Mouse (Mus musculus): ENCODE data around the gene Tyw1. TPM values are rescaled to one million over a fixed set of nuclear protein-coding genes. Genes with fewer than 3 reads are reported as not detected.
A peak's percentile ranks its signal among the peaks of the same experiment; 100 is the strongest.

The Tyw1 gene
- total and polyA plus RNA-seq, 2 experiments from 2014 or later, result 16.3 to 18.3 TPM

DNA sequence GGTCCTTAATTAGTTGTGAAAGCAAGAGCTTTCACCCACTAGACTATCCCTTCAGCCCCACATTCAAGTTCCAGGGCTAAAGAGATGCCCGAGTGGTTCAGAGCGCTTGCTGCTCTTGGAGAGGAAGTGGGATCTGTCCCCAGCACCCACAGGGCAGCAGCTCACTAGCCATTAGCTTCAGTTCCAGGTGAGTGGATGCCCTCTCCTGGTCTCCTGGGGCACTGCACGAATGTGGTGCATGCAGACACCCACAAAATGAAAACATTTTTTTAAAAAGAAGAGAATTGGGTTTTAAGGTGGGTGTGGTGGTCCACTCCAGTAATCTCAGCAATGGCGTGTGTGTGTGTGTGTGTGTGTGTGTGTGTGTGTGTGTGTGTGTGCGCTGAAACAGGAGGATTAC, 40.7 kb downstream of the Tyw1 start:
- H3K4me3 ChIP-seq (ENCODE audit: low read depth, low read length), result no peak overlapping the region
- H3K4me2 ChIP-seq (ENCODE audit: low read depth, low read length, poor library complexity, severe bottlenecking), result no peak overlapping the region
- no peaks in the 10 kb centered on the region for H3K27me3 ChIP-seq (ENCODE audit: insufficient read depth, low read length)
- H3K36me3 ChIP-seq (ENCODE audit: insufficient read depth, low read length), result peaks cover 14% of the 10 kb centered on the region
- H3K4me1 ChIP-seq (ENCODE audit: insufficient read depth, low read length), result no peaks in the 10 kb centered on the region
- DNase-seq (ENCODE audit: low spot score), result no peak
- TF ChIP-seq CTCF (IDR thresholded peaks at IDR 0.05), result peak; percentile 32
- H3K9ac ChIP-seq (replicated peaks; ENCODE audit: low read length, poor library complexity, severe bottlenecking), result no peak overlapping the region
- no peak for ATAC-seq (ENCODE audit: low FRiP score)
- no peak overlapping the region for H3K27ac ChIP-seq (ENCODE audit: low read depth, low read length)
- no peaks in the 10 kb centered on the region for H3K9me3 ChIP-seq (ENCODE audit: low read length)
- WGBS, result 85% methylated on average over 5 of the region's 5 CpGs

DNA sequence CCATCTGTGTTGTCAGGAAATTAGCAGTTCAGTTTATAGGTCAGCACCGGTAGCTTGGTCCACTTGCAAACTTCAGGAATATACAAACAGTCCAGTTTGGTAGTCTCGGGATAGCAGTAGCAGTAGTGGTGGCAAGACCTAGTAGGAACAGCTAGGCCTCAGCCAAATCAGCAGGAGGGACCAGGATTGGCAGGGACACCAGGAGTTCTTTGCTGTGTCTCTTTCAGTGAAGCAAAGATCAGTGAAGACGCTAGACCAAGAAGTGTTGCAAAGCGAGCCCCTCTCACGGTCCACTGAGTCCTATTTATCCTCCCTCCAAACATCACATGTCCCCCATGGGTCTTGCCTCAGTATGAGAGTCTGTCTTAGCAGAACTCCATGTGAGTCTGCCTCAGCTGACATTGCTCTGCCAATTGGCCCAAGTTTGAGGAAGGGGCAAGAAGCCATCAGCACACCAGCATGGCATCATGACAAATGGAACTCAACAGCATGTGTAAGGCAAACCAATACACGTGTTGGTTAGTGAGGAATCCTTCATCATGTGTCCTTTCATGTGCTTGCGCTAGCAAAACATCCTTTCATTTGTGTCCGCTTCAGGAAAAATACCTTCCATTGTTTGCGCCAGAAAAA, 43.5 kb downstream of the Tyw1 start:
- no peaks in the 10 kb centered on the region for H3K4me1 ChIP-seq (ENCODE audit: insufficient read depth, low read length)
- no peak for TF ChIP-seq CTCF (IDR thresholded peaks at IDR 0.05)
- 91% methylated on average over 9 of the region's 9 CpGs for WGBS
- no peak for DNase-seq (ENCODE audit: low spot score)
- no peak overlapping the region for H3K4me2 ChIP-seq (ENCODE audit: low read depth, low read length, poor library complexity, severe bottlenecking)
- H3K9me3 ChIP-seq (ENCODE audit: low read length), result no peaks in the 10 kb centered on the region
- H3K4me3 ChIP-seq (ENCODE audit: low read depth, low read length), result no peak overlapping the region
- H3K9ac ChIP-seq (replicated peaks; ENCODE audit: low read length, poor library complexity, severe bottlenecking), result no peak overlapping the region
- no peaks in the 10 kb centered on the region for H3K27me3 ChIP-seq (ENCODE audit: insufficient read depth, low read length)
- no peak overlapping the region for H3K27ac ChIP-seq (ENCODE audit: low read depth, low read length)
- peaks cover 20% of the 10 kb centered on the region for H3K36me3 ChIP-seq (ENCODE audit: insufficient read depth, low read length)
- ATAC-seq (ENCODE audit: low FRiP score), result no peak

DNA sequence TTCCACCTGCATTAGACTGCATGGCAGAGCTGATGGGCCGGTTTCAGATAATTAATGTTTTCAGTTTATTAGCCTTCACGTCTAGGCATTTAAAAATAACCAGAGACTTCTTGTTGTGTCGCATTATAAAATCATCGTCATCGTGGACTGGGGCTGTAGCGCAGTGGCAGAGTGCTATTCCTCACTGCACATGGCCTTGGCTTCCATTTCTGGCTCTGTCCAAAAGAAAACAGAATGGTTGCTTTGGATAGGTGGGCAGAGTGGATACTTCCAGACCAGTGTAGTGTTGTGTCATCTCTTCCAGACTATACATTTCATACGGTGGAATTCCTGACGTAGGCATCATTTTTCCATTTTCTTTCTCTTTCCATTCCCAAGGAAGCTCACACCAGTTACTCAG, 44.1 kb downstream of the Tyw1 start:
- H3K4me1 ChIP-seq (ENCODE audit: insufficient read depth, low read length), result no peaks in the 10 kb centered on the region
- no peak for TF ChIP-seq CTCF (IDR thresholded peaks at IDR 0.05)
- peaks cover 20% of the 10 kb centered on the region for H3K36me3 ChIP-seq (ENCODE audit: insufficient read depth, low read length)
- DNase-seq (ENCODE audit: low spot score) (no peak), ATAC-seq (ENCODE audit: low FRiP score) (no peak)
- no peaks in the 10 kb centered on the region for H3K9me3 ChIP-seq (ENCODE audit: low read length)
- no peaks in the 10 kb centered on the region for H3K27me3 ChIP-seq (ENCODE audit: insufficient read depth, low read length)
- H3K9ac ChIP-seq (replicated peaks; ENCODE audit: low read length, poor library complexity, severe bottlenecking), result no peak overlapping the region
- H3K27ac ChIP-seq (ENCODE audit: low read depth, low read length), result no peak overlapping the region
- H3K4me3 ChIP-seq (ENCODE audit: low read depth, low read length), result no peak overlapping the region
- no peak overlapping the region for H3K4me2 ChIP-seq (ENCODE audit: low read depth, low read length, poor library complexity, severe bottlenecking)
- 98% methylated on average over 8 of the region's 8 CpGs for WGBS

DNA sequence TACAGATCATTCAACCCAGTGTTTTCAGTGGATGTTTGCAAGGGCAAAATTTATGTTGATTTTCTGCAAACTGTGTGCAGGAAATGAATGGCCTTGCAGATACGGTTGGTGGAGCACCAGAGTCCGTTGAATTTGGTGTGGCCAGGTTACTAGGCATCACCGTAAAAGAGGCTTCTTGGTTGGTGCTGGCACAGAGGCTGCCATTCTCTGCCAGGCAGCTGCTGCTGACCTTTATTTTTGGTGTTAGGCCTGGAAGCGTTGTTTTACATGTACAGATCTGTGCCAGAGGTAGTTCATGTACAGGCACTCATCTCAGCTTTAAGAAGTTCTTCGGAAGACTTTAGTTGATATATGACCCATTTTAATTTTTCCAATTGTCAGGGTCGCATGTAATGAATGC, 48.2 kb downstream of the Tyw1 start:
- TF ChIP-seq CTCF (IDR thresholded peaks at IDR 0.05), result no peak
- no peaks in the 10 kb centered on the region for H3K4me1 ChIP-seq (ENCODE audit: insufficient read depth, low read length)
- no peak overlapping the region for H3K4me3 ChIP-seq (ENCODE audit: low read depth, low read length)
- 94% methylated on average over 6 of the region's 6 CpGs for WGBS
- H3K27me3 ChIP-seq (ENCODE audit: insufficient read depth, low read length), result no peaks in the 10 kb centered on the region
- peaks cover 14% of the 10 kb centered on the region for H3K36me3 ChIP-seq (ENCODE audit: insufficient read depth, low read length)
- DNase-seq (ENCODE audit: low spot score), result no peak
- H3K9me3 ChIP-seq (ENCODE audit: low read length), result no peaks in the 10 kb centered on the region
- H3K4me2 ChIP-seq (ENCODE audit: low read depth, low read length, poor library complexity, severe bottlenecking), result no peak overlapping the region
- ATAC-seq (ENCODE audit: low FRiP score), result no peak
- no peak overlapping the region for H3K9ac ChIP-seq (replicated peaks; ENCODE audit: low read length, poor library complexity, severe bottlenecking)
- no peak overlapping the region for H3K27ac ChIP-seq (ENCODE audit: low read depth, low read length)

DNA sequence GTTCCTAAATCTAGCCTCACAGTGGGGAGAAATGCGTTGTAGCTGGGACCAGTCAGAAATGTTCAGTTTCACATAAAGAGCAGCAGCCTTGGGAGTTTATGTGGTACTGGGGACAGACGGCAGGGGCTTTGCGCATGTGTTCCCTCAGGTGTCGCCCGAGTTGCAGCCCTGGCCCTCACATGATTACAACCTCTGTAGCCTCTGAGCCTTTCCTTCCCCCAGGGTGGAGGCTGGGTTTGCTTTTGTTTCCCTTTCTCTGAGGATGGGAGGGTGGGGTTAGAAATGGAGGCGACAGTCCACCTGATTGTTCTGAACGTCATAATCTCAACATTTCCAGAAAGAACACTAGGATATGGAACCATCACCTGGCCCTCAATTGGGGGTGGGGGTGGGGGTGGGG, 52.5 kb downstream of the Tyw1 start:
- ATAC-seq (ENCODE audit: low FRiP score) (no peak), DNase-seq (ENCODE audit: low spot score) (no peak)
- WGBS, result 76% methylated on average over 7 of the region's 7 CpGs
- no peak for TF ChIP-seq CTCF (IDR thresholded peaks at IDR 0.05)
- no peak overlapping the region for H3K27ac ChIP-seq (ENCODE audit: low read depth, low read length)
- peaks cover 8% of the 10 kb centered on the region for H3K36me3 ChIP-seq (ENCODE audit: insufficient read depth, low read length)
- no peak overlapping the region for H3K4me2 ChIP-seq (ENCODE audit: low read depth, low read length, poor library complexity, severe bottlenecking)
- H3K27me3 ChIP-seq (ENCODE audit: insufficient read depth, low read length), result no peaks in the 10 kb centered on the region
- H3K4me3 ChIP-seq (ENCODE audit: low read depth, low read length), result no peak overlapping the region
- H3K9me3 ChIP-seq (ENCODE audit: low read length), result no peaks in the 10 kb centered on the region
- H3K9ac ChIP-seq (replicated peaks; ENCODE audit: low read length, poor library complexity, severe bottlenecking), result no peak overlapping the region
- no peaks in the 10 kb centered on the region for H3K4me1 ChIP-seq (ENCODE audit: insufficient read depth, low read length)

DNA sequence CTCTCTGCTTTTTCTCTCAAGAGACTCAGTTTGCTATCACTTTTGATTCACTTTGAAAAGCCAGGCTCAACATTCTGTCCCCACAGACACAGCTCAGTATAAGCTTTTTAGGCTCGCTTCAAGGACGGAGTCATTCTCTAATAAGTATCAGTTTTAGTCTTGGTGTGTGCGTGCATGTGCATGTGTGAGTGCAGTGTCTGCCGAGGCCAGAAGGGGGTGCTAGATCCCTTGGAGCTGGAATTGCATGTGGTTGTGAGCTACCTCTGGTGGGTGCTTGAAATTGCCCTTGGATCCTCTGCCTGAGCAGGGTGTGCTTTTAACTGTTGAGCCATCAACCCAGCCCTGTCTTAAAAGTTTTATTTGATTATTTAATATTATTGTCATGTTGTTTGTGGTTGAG, 54.7 kb downstream of the Tyw1 start:
- no peak for DNase-seq (ENCODE audit: low spot score)
- Histone ChIP-seq H3K27me3 (ENCODE audit: insufficient read depth, low read length) (no peaks in the 10 kb centered on the region), H3K9ac (replicated peaks; ENCODE audit: low read length, poor library complexity, severe bottlenecking) (no peak overlapping the region), H3K4me2 (ENCODE audit: low read depth, low read length, poor library complexity, severe bottlenecking) (no peak overlapping the region), H3K4me1 (ENCODE audit: insufficient read depth, low read length) (no peaks in the 10 kb centered on the region), H3K27ac (ENCODE audit: low read depth, low read length) (no peak overlapping the region), H3K4me3 (ENCODE audit: low read depth, low read length) (no peak overlapping the region), H3K36me3 (ENCODE audit: insufficient read depth, low read length) (peaks cover 6% of the 10 kb centered on the region), H3K9me3 (ENCODE audit: low read length) (no peaks in the 10 kb centered on the region)
- 98% methylated on average over 4 of the region's 4 CpGs for WGBS
- ATAC-seq (ENCODE audit: low FRiP score), result no peak
- peak; percentile 10; the same call in 1 of the 2 replicates for TF ChIP-seq CTCF (IDR thresholded peaks at IDR 0.05)
